Mouse (Mus musculus): Measurements from ENCODE around the gene Ibtk. TPM values are rescaled to one million over a fixed set of nuclear protein-coding genes. Genes with fewer than 3 reads are reported as not detected.

Gene Ibtk
- 19.9 and 23.5 TPM in 2 replicates for polyA plus RNA-seq (2012; rRNA removed)

DNA sequence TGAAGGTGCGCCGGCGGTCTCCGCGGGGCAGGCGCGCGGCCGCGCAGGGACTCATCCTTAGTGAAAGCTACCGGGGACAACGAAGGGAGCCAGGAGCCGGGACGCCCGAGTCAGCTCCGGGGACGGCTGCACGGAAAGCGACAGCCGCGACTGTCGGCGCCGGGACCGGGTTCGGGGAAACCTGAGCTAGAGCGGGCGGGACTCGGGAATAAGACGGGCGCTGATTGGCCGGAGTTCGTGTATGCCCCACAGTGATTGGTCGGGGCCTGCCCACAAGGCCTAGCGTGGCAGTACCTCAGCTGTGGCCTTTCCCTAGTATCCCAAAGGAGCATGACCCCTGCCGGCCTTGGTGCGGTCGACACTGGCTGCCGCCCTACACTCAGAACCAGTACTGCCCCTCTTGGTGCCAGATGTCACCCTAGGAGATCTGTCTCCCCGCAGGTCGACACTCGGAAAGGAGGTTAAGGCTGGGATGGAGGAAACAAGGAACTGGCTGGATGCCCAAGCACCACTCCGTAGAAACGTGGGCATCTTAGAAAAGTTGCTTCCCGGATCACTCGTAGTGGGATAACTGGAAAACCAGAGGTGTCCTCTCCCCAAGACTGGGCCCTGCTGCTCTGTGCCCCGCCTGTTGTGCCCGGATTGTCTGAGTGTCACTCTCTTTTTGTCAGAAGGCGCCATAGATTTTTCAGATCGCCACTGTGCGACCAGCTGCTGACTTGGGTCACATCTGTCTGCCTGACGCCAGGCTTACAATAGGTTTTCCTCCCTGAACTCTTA is at the start of gene Ibtk:
TSS of gene Ibtk (minus strand) at position 193 of the 780 bp plus-strand sequence.

Other genes starting within 250 kb of the Ibtk start
- 32.5 and 48.2 TPM in 2 replicates for gene Tpbg, start 93.0 kb upstream of the Ibtk start, polyA plus RNA-seq (2012; rRNA removed)

All from central nervous system, embryonic 11.5 days (tissue).